Mouse (Mus musculus): ENCODE measurements at regions not wholly inside any gene's neighbourhood (a gene's known extent, or its start where the extent isn't known, plus 50 kb on each side); places are given as distances from the start of the nearest gene placed in this dataset.

DNA sequence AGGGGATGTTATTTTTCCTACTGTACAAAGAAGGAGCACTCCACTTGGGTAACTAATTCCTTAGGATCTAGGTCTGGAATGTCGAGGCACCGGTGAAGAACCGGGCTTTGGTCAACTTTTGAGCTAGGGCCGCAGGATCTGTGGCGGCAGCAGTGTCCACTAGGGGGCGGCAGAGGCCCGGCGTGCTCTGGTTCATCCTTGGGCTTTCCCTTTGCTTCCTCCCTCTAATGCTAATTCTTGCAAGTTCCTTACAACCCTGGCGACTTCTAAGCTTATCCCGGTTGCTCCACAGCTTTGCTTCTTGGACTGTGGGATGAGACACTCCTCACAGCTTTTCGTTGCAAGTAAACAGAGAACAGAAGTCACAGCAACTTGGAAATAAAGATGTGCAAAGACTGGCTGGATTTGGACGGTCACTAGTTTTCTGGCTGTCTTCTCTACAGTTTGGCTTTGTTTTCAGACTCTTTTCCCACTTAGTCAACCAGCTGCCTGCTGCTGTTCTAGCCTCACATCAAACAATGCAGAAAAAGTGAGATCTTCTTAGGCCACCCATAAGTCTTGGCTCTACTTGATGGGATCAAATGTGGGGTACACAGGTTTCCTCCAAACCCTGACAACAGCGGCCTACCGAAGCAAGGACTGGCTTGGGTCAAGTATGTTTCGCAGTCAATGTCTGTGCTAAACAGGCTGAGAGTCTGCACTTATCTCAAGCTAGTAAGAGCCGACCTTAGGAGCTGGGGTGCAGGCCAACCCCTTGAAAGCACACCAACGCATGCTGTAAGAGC lies 51.2 kb upstream of the Tmem72 start:
- DNase-seq: peak; percentile 86

DNA sequence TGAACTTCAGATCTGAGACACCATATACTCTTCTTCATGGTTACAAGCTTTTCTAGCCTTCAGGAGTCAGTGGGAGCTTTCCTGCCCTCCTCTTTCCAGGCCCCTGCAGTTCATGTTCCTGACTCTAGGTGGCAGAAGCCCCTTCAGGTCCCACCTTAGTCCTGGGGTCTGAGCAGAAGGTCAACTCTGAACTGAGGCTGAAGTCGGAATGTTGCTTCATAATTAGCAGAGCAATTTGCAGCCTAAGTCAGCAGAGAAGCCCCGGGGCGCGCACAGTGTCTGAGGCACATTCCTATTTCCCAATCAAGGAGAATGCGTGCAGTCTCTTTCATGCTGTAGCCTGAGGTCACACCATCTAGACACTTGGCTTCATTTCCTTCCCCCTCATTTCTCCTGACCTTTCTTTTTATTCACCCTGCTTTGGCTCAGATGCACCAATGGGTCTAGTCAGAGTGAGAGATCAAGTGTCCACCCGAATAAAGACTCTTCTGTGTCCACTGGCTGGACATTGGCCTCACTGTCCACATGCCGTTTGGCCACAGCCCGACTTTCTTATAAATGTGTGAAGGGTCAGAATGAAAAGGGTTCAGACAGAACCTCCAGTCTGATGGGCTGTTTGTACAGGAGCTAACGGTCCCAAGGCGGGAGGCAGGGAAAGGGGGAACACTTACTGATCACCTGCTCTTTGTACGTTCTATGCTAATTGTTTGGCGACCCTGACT lies 58.4 kb upstream of the Tmem72 start:
- DNase-seq: peak; percentile 50

DNA sequence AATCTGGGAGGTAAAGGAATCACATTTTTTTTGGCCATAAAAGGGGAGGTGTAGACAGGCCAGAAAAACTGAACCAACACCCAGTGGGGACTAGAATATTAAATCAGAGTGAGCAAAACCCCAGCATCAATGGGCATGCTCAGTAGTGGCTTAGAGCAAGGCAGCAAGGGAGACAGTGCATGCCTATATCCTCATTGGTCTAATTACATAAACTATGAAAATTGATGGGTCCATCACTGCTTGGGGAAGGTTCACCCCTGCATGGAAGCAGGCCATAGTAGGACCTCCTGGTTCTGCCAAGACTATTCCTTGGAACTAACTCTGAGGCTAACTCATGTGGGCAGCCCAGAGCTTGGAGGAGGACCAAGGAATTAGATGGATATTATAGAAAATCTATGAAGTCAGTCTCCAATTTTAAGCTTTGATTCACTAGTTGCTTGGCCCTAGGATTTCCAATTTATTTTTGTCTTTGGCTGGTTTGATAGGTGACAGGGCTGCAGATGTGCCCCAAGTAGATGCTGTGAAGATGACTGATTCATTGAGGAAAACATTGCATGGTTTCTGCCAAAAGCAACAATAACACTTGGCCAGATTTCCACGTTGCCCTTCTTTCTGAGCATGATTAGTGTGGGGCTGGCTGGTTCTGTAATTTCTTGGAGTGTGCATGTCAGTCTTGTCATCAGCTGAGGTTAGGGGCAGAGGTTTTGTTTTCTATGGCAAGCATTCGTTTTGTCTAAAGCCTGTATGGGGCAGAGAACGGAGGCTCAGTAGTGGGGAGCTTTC lies 70.0 kb upstream of the Tmem72 start:
- DNase-seq: no peak

DNA sequence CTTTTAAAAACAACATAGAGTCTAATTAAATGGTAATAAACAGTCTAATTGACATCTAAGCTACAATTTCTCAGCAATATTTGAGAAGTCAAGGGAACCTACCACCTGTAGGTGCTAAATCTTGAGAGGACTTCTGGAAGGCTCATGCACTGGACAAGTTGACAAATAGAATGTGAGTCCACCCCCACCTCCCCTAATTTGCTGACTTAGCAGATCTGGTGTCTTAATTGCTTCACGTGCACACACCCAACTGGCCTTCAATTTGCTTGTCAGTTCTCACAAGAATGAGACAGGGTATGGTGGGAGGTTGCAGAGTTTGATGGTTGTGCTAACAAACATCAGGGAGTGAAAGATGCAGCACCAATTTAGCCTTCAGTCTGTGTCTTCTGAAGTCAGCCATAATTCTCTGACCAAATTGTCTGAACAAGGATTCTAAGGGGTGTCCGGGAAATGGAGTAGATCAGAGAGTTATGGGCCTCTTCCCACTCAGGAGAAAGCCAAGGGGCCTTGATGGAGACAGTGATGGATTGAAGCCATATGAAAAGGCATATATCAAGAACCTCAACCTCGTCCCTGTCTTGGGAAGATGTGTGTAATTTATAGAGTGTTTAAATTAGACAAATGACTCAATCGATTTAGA lies 76.7 kb upstream of the Tmem72 start:
- no peak for DNase-seq

DNA sequence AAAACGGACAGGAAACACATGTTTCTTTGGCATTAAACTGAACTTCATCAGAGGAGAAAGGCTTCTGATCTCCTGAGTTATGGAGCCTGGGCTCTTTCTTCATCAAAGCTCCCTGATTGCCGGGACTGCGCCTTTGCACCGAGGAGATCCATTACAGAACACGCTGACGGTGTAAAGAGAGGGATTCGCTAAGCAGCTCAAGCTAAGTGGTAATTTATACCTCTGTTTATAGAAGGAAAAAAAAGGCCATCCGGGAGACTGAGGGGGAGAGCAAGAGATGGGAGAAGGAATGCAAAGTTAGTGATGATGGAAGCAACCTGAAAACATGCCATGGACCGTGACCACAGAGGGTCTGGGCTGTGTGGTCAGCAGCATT lies 77.2 kb upstream of the Tmem72 start:
- DNase-seq: no peak

DNA sequence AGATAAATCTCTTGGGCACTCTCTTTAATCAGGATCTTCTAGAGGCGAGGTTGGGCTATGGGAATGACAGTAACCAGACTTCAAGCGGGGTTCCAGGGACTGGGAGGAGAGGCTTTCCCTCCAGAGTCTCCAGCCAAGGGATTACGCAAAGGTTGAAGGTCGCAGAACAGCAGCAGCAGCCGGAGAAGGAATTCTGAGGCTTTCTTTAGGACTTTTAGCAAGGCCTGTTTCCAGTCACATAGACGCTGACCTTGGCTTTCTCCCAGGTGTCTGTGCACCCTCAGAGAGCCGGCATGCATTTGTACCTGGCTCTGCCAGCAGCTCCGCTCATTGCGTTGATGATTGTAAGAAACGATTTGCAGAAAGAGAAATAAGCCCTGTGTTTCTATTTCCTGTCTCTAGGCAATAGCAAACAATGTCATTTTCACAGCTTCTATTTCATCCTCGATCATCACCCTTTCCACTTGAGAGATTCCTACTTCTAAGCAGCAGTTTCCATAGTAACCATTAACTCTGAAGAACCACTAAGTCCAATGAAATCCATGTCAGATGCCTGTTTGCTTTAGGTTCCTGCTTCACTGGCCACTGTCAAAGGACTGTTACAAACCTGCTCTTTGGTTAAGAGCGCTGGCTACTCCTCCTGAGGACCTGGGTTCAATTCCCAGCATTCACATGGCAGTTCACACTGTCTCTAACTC lies 104.7 kb upstream of the Tmem72 start:
- peak; percentile 65 for DNase-seq

DNA sequence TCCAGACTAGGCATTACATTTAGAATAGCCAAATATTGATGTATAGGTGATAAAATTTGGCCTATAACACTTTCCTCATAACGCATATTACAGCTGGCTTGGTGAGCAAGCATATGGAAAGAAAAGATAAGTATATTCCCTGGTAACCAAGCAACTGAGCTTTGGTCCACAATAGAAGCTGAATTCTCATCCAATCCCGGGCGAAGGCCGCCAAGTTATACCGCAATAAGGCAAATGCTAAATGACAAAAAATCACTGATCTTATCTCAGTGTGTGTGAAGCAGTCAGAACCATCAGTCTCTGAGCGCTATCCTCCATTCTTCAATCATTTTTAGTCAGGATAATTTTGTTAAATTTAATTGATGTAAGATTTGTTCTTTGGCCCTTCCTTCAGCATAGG lies 105.9 kb upstream of the Tmem72 start:
- no peak for DNase-seq

DNA sequence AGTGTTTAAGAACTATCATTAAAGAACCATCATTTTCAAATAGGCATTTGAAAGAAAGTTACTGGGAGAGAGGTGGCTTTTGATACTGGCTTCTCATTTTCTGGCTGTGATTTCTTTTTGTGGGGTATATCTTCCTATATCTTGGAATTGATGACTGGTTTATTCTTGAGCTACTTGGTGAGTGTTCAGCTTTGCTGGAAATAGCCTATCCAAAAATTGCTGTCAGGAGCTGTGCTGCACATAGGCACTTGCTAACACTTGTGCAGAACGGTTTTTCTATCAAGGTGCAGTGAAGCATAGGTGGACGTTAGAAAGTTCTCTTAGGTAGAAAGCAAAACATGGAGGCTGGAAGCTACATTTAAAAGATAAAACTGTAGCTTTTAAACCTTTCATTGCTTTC lies 108.9 kb upstream of the Tmem72 start:
- no peak for DNase-seq

DNA sequence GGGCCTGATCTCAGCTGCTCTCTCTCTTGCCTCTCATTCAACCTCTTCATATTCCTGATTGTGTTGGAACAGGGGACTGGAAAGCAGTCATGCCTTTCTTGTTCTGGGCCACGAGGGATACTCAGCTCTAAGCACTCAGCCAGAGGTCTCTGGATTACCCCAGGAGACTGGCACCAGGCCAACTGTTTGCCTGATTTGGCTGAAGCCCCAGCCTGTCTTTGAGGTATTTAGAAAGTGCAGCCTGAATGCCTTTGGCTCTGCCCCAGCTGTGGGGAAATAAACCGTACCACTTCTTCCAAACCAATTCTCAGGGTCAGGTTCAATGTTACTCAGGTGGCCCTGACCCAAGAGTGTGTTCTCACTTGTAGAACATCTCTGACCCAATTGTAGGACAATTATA lies 112.6 kb upstream of the Tmem72 start:
- DNase-seq: peak; percentile 62

DNA sequence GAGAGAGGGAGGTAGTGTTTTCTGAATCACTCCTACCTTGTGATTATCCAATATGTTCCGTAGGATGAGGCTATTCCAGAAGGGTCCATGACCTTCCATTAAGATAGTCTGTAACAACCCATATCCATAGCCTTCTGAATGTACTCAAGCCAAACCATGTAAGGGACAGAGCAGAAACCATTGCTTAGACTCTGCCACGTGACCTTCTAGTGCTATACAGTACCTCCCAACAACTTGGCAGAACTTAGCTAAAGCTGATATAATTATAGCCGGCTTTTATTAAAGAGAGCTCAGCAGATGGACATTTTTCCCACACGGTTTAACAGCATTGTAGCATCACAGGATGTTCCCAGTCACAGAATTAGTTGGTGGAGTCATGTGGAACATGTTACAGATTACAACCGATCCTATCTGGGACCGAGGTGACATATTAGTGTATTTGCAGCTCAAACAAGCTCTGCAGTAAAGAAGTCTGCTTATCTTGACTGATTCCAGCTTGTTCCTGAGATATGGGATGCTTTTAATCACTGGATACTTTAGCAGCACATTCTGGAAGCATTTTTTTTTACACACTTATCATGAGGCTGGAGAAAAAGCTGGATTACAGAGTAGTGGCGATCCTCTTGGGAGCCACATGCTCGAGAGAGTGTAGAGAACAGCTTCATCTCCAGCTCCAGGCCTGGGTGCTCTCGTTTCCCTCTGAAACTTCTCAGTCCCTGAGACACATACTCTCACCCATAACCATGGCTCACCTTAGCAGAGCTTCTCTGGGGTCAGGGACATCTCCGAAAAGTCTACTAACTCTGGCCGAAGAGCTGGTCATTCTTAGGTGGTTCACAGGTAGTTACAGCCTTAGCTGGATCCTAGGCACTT lies 129.5 kb upstream of the Tmem72 start:
- DNase-seq: no peak

DNA sequence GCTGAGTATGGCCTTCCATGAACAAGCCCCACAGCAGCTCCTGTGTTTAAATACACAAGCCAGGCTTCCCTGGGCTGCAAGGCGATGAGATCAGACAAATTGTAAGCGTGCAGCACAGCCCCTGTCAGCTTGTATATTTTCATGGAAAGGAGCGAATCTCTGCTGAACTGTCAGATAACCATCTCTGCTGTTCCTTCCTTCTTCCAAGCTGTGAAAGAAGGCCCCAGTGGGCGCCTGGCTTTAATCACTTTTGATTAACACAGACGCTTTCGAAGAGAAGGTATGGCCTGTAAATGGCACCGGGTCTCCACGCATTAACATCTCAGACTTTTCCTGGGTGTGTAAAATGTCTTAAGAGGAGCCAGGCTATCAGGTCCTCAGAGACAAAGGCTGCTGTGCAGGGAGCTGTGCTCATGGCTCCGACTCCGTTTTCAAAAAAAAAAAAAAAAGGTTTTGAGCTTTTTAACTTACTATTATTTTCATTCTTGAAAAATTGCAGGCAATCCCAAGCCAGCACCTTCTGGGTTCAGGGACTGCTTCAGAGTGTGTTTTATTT lies 131.9 kb upstream of the Tmem72 start:
- DNase-seq: no peak

DNA sequence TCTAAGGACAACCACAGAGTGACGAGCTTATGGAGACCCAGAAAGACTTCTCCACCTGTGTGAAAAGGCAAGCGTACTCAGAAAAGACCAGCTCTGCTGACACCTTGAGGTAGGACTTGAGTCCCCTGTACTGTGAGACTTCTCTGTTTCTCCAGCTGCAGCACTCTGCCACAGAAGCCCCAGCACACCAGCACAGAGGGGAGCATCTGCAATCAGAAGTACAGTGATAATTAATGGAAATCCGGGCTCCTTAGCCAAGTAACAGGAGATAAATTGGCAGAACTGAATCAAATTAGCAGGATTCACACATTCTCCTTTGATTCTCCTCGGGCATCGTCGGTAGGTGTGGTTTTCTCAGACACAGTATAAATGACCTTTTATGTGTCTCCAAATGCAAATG lies 137.3 kb upstream of the Tmem72 start:
- DNase-seq: no peak

DNA sequence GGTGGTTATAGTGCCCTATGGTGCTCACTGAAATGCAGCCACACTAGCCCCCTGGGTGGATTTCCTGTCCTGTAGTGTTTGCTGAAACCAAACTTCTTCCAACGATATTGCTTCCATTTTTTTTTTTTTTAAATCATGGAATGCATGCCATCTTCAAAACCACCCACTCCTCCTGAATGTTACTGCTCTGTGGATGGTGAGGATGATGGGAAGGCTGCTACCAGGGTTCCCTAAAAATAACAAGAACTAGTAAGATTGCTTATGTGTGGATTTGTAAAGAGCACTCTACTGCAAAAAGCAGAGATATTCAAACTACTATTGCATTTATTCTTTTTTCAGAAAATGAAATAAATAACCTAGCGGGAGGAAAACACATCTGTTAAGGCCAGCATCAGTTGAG lies 139.4 kb upstream of the Tmem72 start:
- no peak for DNase-seq

DNA sequence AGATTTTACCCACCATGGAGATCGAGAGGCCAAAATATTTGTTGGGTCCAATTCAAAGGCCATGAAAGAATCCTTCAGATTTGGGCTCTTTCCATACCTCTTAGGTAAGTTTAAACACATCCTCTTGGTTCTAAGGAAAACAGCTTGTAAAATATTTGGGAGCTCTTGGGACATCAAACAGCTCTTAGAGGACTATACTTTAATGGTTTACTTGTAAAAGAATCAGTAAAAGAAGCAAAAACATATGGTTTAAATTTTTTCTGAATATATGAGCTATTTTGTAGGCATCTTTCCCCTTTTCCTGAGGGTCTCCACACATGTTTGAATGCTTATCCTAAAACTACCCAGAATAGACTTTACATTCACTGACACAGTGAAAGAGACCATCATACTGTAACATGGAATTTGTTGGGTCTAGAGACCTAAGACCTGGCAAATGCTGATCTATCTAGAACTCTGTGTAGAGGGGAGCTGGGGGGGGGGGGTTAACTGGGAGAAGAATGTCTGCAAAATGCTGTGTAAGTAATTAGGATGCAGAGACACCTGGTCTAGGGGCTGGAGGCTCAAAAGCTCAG lies 140.3 kb upstream of the Tmem72 start:
- DNase-seq: no peak

DNA sequence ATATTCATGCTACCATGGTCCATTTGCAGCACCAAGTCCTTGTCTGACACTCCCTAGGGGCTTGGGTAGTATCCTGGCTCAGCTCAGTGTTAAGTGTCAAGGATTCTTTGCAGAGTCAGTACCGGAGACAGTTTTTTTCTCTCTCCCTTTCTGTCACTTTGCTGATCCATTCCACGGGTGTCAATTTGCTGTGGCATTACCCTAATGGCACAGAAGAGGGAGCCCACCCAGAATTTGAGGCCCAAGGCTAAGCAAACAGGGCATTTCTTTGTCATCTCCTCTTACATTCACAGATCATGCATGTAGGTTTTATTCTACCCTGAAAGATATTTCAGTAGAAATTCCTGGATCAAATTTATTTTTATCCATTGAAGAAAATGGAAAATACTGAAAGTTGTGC lies 146.4 kb upstream of the Tmem72 start:
- DNase-seq: no peak

DNA sequence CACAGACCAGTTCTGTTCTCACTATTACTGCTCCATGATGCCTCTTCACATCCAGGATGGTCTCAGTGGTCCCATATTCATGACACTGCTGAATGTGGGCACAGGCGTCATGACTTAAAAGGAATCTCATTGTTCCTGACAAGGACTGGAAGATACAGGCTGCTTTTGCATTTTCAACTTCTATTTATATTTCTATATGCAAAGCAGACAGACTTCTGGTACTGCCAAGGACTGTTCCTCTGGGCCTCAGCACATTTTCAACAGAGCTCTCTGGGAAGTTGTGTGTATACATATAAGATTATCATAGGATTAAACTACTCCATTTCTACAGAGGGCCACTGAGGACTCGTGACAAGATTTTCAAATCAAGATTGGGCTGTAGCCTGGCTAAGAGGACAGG lies 146.9 kb upstream of the Tmem72 start:
- DNase-seq: no peak

DNA sequence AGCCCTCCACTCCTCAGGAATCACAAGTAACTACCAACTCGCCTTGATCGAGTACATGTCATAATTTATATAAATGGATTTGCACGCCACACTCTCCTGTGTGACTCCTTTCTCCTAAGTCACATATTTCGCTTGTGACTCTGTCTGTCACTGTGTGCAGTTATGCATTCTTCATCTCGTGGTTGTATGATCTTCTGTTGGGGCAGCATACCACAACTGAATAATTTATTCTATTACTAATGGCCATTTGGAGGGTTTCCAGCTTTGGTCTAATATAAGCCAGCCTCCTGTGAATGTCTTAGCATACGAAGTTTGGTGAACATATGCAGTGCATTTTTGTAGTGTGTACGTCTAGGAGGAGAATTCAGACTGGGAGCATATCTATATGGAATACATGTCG lies 176.6 kb upstream of the Tmem72 start:
- DNase-seq: no peak

DNA sequence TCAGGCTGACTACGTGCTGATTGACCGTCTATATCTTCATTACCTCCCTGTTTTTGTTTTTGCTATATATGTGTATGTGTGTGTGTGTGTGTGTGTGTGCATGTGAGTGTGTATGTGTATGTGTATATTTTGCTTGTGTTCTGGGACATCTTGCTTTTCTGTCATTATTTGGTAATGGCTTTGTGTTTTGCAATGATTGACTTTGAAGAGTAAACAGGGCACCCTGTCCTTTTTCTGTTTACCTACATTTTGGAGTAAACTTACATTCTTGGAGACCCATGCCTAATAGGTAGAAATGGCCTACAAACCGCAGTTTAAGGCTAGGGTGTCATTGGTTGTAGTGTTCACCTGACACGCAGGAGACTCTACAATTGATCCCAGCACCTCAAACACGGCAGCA lies 177.5 kb upstream of the Tmem72 start:
- no peak for DNase-seq

DNA sequence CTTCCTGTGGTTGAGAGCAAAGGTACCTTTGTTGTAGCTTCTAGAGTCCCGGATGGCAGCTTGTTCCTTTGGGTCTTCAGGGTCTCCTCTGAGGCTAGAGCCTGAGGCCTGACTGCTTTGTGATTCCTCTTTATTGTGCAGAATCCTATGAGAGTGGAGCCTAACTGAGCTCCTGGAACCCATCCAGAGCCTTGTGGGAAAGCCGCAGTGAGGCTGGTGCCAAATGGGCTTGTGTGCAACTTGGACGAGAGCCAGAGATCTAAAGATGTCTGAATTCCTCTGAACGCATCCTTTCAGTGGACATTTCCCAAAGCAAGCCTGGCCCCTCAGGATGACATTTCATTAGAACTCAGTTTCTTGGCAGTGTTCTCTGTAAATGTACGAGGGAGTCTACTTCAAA lies 178.4 kb upstream of the Tmem72 start:
- peak; percentile 50 for DNase-seq

DNA sequence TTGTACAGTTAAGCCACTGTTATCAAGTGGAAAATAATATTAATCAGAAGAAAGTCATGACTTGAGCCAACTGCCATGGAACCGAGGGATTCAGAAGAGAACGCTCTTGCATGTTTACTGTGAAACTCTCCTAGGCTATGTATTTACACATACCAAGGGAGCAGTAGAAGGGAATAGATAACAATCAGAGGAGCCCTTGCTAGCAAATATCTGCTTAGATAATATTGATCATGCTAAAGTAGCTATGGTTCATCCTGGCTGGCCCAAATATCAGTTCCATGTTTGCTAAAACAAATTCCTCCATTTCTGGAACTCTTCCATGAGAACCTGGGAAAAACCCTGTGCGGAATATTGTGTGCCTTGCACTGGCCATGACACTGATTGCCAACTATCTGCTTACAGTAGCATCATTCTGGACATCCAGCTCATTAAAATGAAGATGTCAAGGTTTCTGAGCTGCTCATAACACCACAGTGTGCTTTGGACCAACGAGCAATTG lies 179.5 kb upstream of the Tmem72 start:
- no peak for DNase-seq

DNA sequence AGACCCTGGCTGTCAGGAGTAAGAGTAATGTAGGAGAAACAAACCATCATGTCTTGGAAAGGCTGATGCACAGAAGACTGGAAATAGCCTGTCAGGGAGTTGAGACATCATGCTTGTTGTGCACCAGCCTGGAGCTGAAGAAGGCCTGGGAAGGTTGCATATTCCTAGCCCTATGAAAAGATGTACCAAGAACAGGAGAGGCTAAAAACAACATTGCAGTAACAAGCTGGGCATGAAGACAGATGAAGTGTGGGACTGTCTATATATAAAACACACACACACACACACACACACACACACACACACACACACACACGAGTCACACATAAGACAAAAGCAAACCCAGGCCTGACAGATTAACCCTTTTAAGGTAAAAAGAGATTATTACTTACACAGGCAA lies 185.1 kb upstream of the Tmem72 start:
- no peak for DNase-seq

Data from lung, postnatal 10 days (tissue).